Mouse (Mus musculus) G1E (cell line): ENCODE results near the gene Peak1.

Experiments
- CTCF ChIP-seq: IDR thresholded peaks from 2 replicates; pipeline ENCODE4 v1.5.1; 2012; ENCODE audit warnings: low read depth, low read length, inconsistent platforms, mixed read lengths
- GATA1 ChIP-seq: IDR thresholded peaks from 2 replicates; pipeline ENCODE4 v1.6.1; 2012; ENCODE audit warnings: borderline replicate concordance, low read length, inconsistent platforms, mixed read lengths
- TAL1 ChIP-seq: conservative IDR thresholded peaks from 2 replicates; pipeline ENCODE4 v1.6.1; 2012; ENCODE audit warnings: low read depth, low read length, inconsistent platforms, mixed read lengths

DNA sequence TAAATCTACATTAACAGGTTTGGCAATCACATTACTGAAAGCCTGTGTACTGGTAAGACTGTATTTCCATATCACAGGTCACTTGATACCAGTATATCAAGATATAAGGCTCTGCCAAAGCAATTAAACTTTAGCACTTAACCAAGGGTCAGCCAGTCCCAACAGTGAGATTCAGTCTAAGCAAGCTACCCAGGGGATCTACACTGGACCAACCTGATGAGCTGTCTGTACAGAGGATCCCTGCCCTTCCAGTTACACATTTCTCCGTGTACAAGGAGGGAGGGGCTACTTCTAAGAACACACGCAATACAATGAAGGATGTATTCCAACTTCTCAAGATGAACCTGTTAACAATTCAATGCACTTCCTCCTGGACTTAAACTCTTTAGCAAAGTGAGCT lies 259.8 kb downstream of the Peak1 start:
- TF ChIP-seq TAL1 (no peak), CTCF (no peak), GATA1 (no peak)
